Mouse (Mus musculus): ENCODE data around the gene Akip1.

Gene Akip1

GRCm38 (mm10) chr7:109708961-109709382, 5.5 kb downstream of the Akip1 start:
- peak; percentile 58 for DNase-seq

- no peak for DNase-seq
Observed at GRCm38 (mm10) chr7:109710069-109710468, 6.6 kb downstream of the Akip1 start.

- DNase-seq = no peak
Observed at GRCm38 (mm10) chr7:109712198-109712597, 8.7 kb downstream of the Akip1 start.

GRCm38 (mm10) chr7:109713434-109713982, 10.0 kb downstream of the Akip1 start:
- DNase-seq = no peak

- DNase-seq = peak; percentile 68
Observed at GRCm38 (mm10) chr7:109719286-109719685, 15.8 kb downstream of the Akip1 start.

GRCm38 (mm10) chr7:109722618-109723017, 19.1 kb downstream of the Akip1 start:
- no peak for DNase-seq

GRCm38 (mm10) chr7:109723114-109723513, 19.6 kb downstream of the Akip1 start:
- no peak for DNase-seq

- no peak for DNase-seq
Observed at GRCm38 (mm10) chr7:109723697-109724096, 20.2 kb downstream of the Akip1 start, which contains the start of gene BC051019. BC051019 (minus strand) TSS chr7:109723850.

GRCm38 (mm10) chr7:109731626-109732025, 28.1 kb downstream of the Akip1 start, which contains the start of gene Ascl3:
Ascl3 (minus strand) TSS chr7:109731726.
- no peak for DNase-seq

GRCm38 (mm10) chr7:109734806-109735205, 31.3 kb downstream of the Akip1 start:
- no peak for DNase-seq

GRCm38 (mm10) chr7:109739822-109740370, 36.4 kb downstream of the Akip1 start:
- DNase-seq = no peak

- no peak for DNase-seq
Observed at GRCm38 (mm10) chr7:109741060-109741459, 37.6 kb downstream of the Akip1 start.

- no peak for DNase-seq
Observed at GRCm38 (mm10) chr7:109741703-109742102, 38.2 kb downstream of the Akip1 start.

GRCm38 (mm10) chr7:109747747-109748146, 44.3 kb downstream of the Akip1 start:
- no peak for DNase-seq

GRCm38 (mm10) chr7:109751427-109752007, 48.0 kb downstream of the Akip1 start:
- no peak for DNase-seq

GRCm38 (mm10) chr7:109752008-109752925, 48.8 kb downstream of the Akip1 start, which contains the start of gene Tmem9b:
Tmem9b (minus strand) TSS chr7:109752875.
- DNase-seq = peak; percentile 79

GRCm38 (mm10) chr7:109754034-109754433, 50.5 kb downstream of the Akip1 start:
- DNase-seq = no peak

GRCm38 (mm10) chr7:109756291-109756690, 52.8 kb downstream of the Akip1 start:
- DNase-seq = no peak

Data from lung, postnatal 14 days (tissue).